Mouse (Mus musculus): ENCODE measurements around the gene Marf1.
A peak's percentile ranks its signal among the peaks of the same experiment; 100 is the strongest.

DNA sequence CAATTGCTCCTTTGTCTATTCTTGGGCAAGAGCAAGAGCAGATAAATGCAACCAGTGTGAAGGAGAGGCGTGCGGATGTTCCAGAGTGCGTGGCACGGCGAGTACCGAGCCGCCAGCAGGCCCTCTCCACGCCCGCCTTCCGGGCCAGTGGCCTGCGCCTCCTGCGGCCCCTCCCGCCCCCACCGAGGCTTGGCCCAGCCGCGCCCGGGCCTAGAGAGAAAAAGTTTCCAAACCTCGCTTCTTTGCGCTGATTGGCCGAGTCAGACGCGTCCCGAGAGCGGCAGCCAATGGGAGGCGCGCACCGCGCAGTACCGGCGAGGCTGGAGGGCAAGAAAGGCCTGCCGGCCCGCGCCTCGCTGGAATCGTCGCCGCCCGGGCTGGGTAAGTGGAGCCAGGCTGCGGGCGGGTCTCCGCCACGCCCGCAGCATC, at the start of gene Marf1, which contains the start of gene Nde1:
- TF ChIP-seq EP300 (IDR thresholded peaks at IDR 0.05; ENCODE audit: low read depth): peak; percentile 46; the same call in 1 of the 2 replicates
- no peak for TF ChIP-seq CTCF (IDR thresholded peaks at IDR 0.05; ENCODE audit: low read depth)
